Mouse (Mus musculus) liver, embryonic 14.5 days (tissue): ENCODE measurements around the gene Map2. TPM values are rescaled to one million over a fixed set of nuclear protein-coding genes. Genes with fewer than 3 reads are reported as not detected.
A peak's percentile ranks its signal among the peaks of the same experiment; 100 is the strongest.

Experiments used
- ATAC-seq: fragments of 200-750 bp; cut with Nextera tagmentation; 2 replicates; pipeline ENCODE4 v1.8.0; 2017; ENCODE audit warnings: moderate number of reproducible peaks, mild to moderate bottlenecking, moderate library complexity; ENCODE audit not compliant: insufficient read depth
- DNase-seq, 3 experiments: peaks; one replicate each; pipeline ENCODE4 v3.0.0-alpha.2; 2012 to 2013; ENCODE audit warnings: low read depth in 3 of 3, low spot score in 3 of 3
- H3K27ac ChIP-seq: fragments of 300-500 bp; sonication (generic); 2 replicates; pipeline ENCODE4 v1.5.1; 2014; ENCODE audit warnings: moderate library complexity, mild to moderate bottlenecking, control low read depth, inconsistent platforms
- H3K27me3 ChIP-seq: fragments of 300-500 bp; sonication (generic); 2 replicates; pipeline ENCODE4 v1.6.1; 2014; ENCODE audit warnings: mild to moderate bottlenecking, low read length, moderate library complexity; ENCODE audit not compliant: control insufficient read depth, insufficient read depth
- H3K36me3 ChIP-seq: fragments of 300-500 bp; sonication (generic); replicated peaks from 2 replicates; pipeline ENCODE4 v1.6.1; 2014; ENCODE audit warnings: low read depth; ENCODE audit not compliant: control insufficient read depth, insufficient read depth
- H3K4me1 ChIP-seq, 2 experiments: fragments of 200-500 bp in 1 of 2; fragments of 300-500 bp in 1 of 2; sonication (generic) in 1 of 2; replicated peaks; 2 replicates each; pipeline ENCODE4 v1.6.1; 2012 to 2014; ENCODE audit warnings: antibody characterized with exemption in 1 of 2, inconsistent platforms in 1 of 2, low read length in 1 of 2; ENCODE audit not compliant: control insufficient read depth in 2 of 2, insufficient read depth in 2 of 2
- H3K4me2 ChIP-seq: fragments of 300-500 bp; sonication (generic); 2 replicates; pipeline ENCODE4 v1.6.1; 2014; ENCODE audit warnings: low read depth, mild to moderate bottlenecking, control low read depth, moderate library complexity
- H3K4me3 ChIP-seq, 2 experiments: fragments of 200-500 bp in 1 of 2; fragments of 300-500 bp in 1 of 2; sonication (generic) in 1 of 2; 2 replicates each; pipeline ENCODE4 v1.5.1; 2012 to 2014; ENCODE audit warnings: low read depth in 2 of 2, low read length in 2 of 2, mild to moderate bottlenecking in 2 of 2, control low read depth in 1 of 2, inconsistent platforms in 1 of 2, moderate library complexity in 1 of 2; ENCODE audit not compliant: insufficient read depth in 1 of 2
- H3K9ac ChIP-seq: fragments of 300-500 bp; sonication (generic); replicated peaks from 2 replicates; pipeline ENCODE4 v1.6.1; 2014; ENCODE audit warnings: mild to moderate bottlenecking, control low read depth, moderate library complexity
- H3K9me3 ChIP-seq: fragments of 300-500 bp; sonication (generic); 2 replicates; pipeline ENCODE4 v1.6.1; 2016; ENCODE audit warnings: low read length, mixed read lengths; ENCODE audit not compliant: control insufficient read depth
- CTCF ChIP-seq: IDR thresholded peaks from 2 replicates; pipeline ENCODE4 v1.5.1; 2016; ENCODE audit warnings: antibody characterized with exemption, low read depth, control low read depth
- EP300 ChIP-seq: IDR thresholded peaks from 2 replicates; pipeline ENCODE4 v1.6.1; 2016; ENCODE audit warnings: antibody characterized with exemption, low read depth
- WGBS: fragments of 180-500 bp; shearing (Covaris S2); extraction: QIAGEN DNeasy Blood & Tissue Kit; methylation state at CpG from one replicate; pipeline ENCODE4 v1.1.7; 2014; ENCODE audit not compliant: insufficient replicate concordance; 5-methylcytosine and 5-hydroxymethylcytosine counted together
- polyA plus RNA-seq, 2 experiments: library from polyadenylated mRNA; depleted of rRNA in 1 of 2; stranded (reverse) in 1 of 2; unstranded in 1 of 2; fragments of >200 nt; fragmentation: Nextera tagmentation in 1 of 2; extraction: Ambion mirVana in 1 of 2; gene quantifications; 2 replicates each; pipeline versions ENCODE4 v1.2.1 to v1.2.3; 2012 to 2014

Map2 gene
- polyA plus RNA-seq, 2 experiments = 0.62 to 0.64 TPM

- no peak for ATAC-seq
- no peak overlapping the region for H3K27ac ChIP-seq
- H3K9ac ChIP-seq = no peak overlapping the region
- no peak overlapping the region for H3K4me3 ChIP-seq
- H3K9me3 ChIP-seq = no peaks in the 10 kb centered on the region
- WGBS = 55% methylated on average over 5 of the region's 5 CpGs
- TF ChIP-seq CTCF (no peak), EP300 (no peak)
- H3K4me2 ChIP-seq = no peak overlapping the region
- no peaks in the 10 kb centered on the region for H3K27me3 ChIP-seq
- H3K4me1 ChIP-seq = no peaks in the 10 kb centered on the region
- no peak for DNase-seq
- no peaks in the 10 kb centered on the region for H3K36me3 ChIP-seq
These were observed 6.4 kb upstream of the Map2 start for GRCm38 (mm10) chr1:66168722-66169121.

DNA sequence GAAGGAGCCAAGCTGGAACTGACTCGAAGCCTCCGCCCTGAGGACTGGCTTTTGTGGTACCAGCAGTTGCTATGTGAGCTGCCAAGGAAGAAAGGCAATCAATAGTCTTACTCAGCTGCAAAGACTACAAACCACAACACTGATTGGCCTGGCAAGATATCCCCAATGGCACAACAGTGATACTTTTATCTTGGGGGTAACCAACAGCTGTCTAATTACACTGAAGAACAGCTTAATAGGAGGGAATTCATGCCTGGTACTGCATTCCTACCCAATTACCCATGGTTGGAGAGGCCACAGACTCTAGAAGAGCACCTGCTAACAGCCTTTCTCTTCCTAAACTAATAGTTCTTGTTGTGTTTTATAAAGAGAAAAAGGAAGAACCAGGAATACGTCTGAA, 2.9 kb upstream of the Map2 start:
- H3K9me3 ChIP-seq = no peaks in the 10 kb centered on the region
- ATAC-seq = no peak
- 47% methylated on average over 3 of the region's 3 CpGs for WGBS
- TF ChIP-seq EP300 (no peak), CTCF (no peak)
- H3K36me3 ChIP-seq = no peaks in the 10 kb centered on the region
- H3K4me3 ChIP-seq = no peak overlapping the region
- DNase-seq = no peak
- no peak overlapping the region for H3K9ac ChIP-seq
- no peak overlapping the region for H3K4me2 ChIP-seq
- no peaks in the 10 kb centered on the region for H3K4me1 ChIP-seq
- no peak overlapping the region for H3K27ac ChIP-seq
- 0 out of 2 replicates have a peak, but pooled peaks cover 2% of the 10 kb centered on the region for H3K27me3 ChIP-seq

DNA sequence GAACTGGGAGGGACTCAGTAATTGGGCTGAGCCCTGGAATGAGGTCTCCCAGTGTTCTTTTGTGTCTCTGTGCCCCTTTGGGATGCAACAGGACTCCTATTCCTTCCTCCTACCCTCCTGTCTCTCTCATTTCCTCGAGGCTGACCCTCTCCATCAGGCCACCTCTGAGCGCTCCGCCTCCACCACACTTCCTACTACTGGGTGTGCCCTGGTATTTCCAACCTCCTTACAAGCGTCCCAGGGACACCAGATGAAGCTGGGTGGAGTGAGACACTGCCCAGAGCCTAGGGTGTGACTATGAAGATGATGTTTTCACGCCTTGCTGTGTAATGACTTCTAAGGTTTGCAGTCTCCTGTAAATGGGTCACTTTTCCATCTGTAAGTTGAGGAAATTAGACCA, 1.4 kb upstream of the Map2 start:
- H3K9ac ChIP-seq = no peak overlapping the region
- no peak overlapping the region for H3K4me2 ChIP-seq
- no peaks in the 10 kb centered on the region for H3K4me1 ChIP-seq
- DNase-seq = no peak
- H3K36me3 ChIP-seq = no peaks in the 10 kb centered on the region
- H3K27ac ChIP-seq = no peak overlapping the region
- H3K4me3 ChIP-seq = no peak overlapping the region
- no peaks in the 10 kb centered on the region for H3K9me3 ChIP-seq
- 0 out of 2 replicates have a peak, but pooled peaks cover 2% of the 10 kb centered on the region for H3K27me3 ChIP-seq
- 38% methylated on average over 5 of the region's 5 CpGs for WGBS
- ATAC-seq = no peak
- TF ChIP-seq EP300 (no peak), CTCF (no peak)

DNA sequence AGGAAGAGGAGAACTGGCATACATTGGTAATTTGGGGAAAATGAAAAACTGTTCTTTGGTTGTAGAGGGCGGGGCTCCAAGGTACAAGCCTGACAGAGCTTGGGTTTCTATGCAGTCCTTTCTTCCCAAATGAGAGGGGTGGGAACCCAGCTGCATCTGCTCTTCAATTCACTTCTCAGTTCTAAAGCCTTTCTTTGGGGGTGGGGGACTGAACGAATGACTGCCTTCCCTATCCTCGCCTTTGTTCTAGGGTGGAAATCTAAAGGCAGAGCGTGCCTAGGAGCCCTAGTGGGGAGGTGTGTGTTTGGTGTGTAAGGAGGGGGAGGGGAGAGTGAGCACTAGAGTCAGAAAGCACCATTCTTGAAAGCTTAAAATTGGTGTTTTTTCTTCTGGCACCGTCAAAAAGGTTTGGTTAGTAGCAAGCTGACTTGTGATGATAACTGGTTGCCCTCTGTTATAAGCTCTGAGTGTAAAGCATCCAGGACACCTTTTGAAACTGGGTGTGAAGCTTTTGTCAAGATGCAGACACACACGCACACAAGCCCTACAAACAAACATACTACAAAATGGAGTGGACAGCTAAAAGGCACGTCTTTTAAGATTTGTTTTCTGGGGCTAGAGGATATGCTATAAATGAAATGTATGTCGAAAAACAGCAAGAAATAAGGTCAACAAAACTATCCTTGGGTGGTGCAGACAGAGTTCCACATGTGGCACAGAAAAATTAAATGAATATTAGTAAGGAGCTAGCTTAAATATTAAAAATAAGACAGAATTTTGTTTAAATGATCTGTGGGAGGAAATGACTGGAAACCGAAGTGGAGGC, 1.2 kb downstream of the Map2 start:
- no peak for TF ChIP-seq CTCF
- no peak for TF ChIP-seq EP300
- Histone ChIP-seq H3K4me2 (peak overlapping the region; percentile 63; the same call in 1 of the 2 replicates), H3K27me3 (0 out of 2 replicates have a peak, but pooled peaks cover 2% of the 10 kb centered on the region), H3K4me3 (no peak overlapping the region), H3K9me3 (no peaks in the 10 kb centered on the region), H3K9ac (no peak overlapping the region), H3K36me3 (no peaks in the 10 kb centered on the region), H3K27ac (no peak overlapping the region), H3K4me1 (no peaks in the 10 kb centered on the region)
- WGBS = 23% methylated on average over 9 of the region's 9 CpGs
- DNase-seq = no peak
- no peak for ATAC-seq

DNA sequence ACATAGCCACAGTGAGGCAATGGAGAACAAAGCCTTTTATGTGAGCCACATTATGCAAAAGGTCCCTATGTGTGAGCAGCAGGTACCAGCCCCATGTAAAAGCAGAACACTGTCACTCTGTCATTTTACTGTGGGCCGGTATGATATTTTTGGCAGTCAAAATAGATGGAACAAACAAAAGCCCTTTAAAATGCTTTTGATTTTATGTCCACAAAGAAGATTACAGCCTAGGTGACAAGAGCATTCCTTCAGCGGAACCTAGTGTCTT, 1.7 kb downstream of the Map2 start:
- 58% methylated on average over 2 of the region's 2 CpGs for WGBS
- Histone ChIP-seq H3K9ac (no peak overlapping the region), H3K27ac (no peak overlapping the region), H3K27me3 (0 out of 2 replicates have a peak, but pooled peaks cover 2% of the 10 kb centered on the region), H3K4me3 (no peak overlapping the region), H3K36me3 (no peaks in the 10 kb centered on the region), H3K4me2 (no peak overlapping the region), H3K9me3 (no peaks in the 10 kb centered on the region), H3K4me1 (no peaks in the 10 kb centered on the region)
- DNase-seq (no peak), ATAC-seq (no peak)
- TF ChIP-seq EP300 (no peak), CTCF (no peak)
